Mouse (Mus musculus): Measurements from ENCODE around the gene Pla2g2f. TPM values are rescaled to one million over a fixed set of nuclear protein-coding genes. Genes with fewer than 3 reads are reported as not detected.

Pla2g2f gene
- polyA plus RNA-seq, 1 experiment from 2014 or later: 0.62 TPM

- no peaks in the 10 kb centered on the region for H3K4me1 ChIP-seq
- 75% methylated on average over 4 of the region's 4 CpGs for WGBS
- no peak overlapping the region for H3K27ac ChIP-seq (replicated peaks)
- H3K4me3 ChIP-seq: no peak overlapping the region
- no peaks in the 10 kb centered on the region for H3K9me3 ChIP-seq (replicated peaks)
- no peaks in the 10 kb centered on the region for H3K36me3 ChIP-seq
- no peaks in the 10 kb centered on the region for H3K27me3 ChIP-seq (ENCODE audit: low read depth, poor library complexity, severe bottlenecking)
- no peak for DNase-seq (ENCODE audit: low spot score)
These were observed 31.0 kb upstream of the Pla2g2f start for GRCm38 (mm10) chr4:138788381-138788780.

- WGBS: 78% methylated on average over 4 of the region's 4 CpGs
- Histone ChIP-seq H3K9me3 (replicated peaks) (no peaks in the 10 kb centered on the region), H3K4me1 (no peaks in the 10 kb centered on the region), H3K4me3 (no peak overlapping the region), H3K27me3 (ENCODE audit: low read depth, poor library complexity, severe bottlenecking) (no peaks in the 10 kb centered on the region), H3K27ac (replicated peaks) (no peak overlapping the region), H3K36me3 (no peaks in the 10 kb centered on the region)
- no peak for DNase-seq (ENCODE audit: low spot score)
These were observed 28.7 kb upstream of the Pla2g2f start for GRCm38 (mm10) chr4:138786141-138786540.

GRCm38 (mm10) chr4:138785721-138786120 is 28.3 kb upstream of the Pla2g2f start:
- H3K4me3 ChIP-seq: no peak overlapping the region
- no peaks in the 10 kb centered on the region for H3K4me1 ChIP-seq
- H3K9me3 ChIP-seq (replicated peaks): no peaks in the 10 kb centered on the region
- no peaks in the 10 kb centered on the region for H3K27me3 ChIP-seq (ENCODE audit: low read depth, poor library complexity, severe bottlenecking)
- no peaks in the 10 kb centered on the region for H3K36me3 ChIP-seq
- no peak overlapping the region for H3K27ac ChIP-seq (replicated peaks)
- WGBS: 60% methylated on average over 4 of the region's 4 CpGs
- no peak for DNase-seq (ENCODE audit: low spot score)

- H3K27me3 ChIP-seq (ENCODE audit: low read depth, poor library complexity, severe bottlenecking): no peaks in the 10 kb centered on the region
- no peaks in the 10 kb centered on the region for H3K36me3 ChIP-seq
- peaks cover 19% of the 10 kb centered on the region for H3K4me1 ChIP-seq
- no peak overlapping the region for H3K27ac ChIP-seq (replicated peaks)
- no peaks in the 10 kb centered on the region for H3K9me3 ChIP-seq (replicated peaks)
- no peak for DNase-seq (ENCODE audit: low spot score)
- H3K4me3 ChIP-seq: no peak overlapping the region
- 87% methylated on average over 6 of the region's 6 CpGs for WGBS
These were observed 24.7 kb upstream of the Pla2g2f start for GRCm38 (mm10) chr4:138782098-138782497.

GRCm38 (mm10) chr4:138780300-138780699 is 22.9 kb upstream of the Pla2g2f start:
- no peaks in the 10 kb centered on the region for H3K9me3 ChIP-seq (replicated peaks)
- no peak overlapping the region for H3K27ac ChIP-seq (replicated peaks)
- peaks cover 19% of the 10 kb centered on the region for H3K4me1 ChIP-seq
- no peak overlapping the region for H3K4me3 ChIP-seq
- H3K36me3 ChIP-seq: no peaks in the 10 kb centered on the region
- WGBS: 95% methylated on average over 5 of the region's 5 CpGs
- DNase-seq (ENCODE audit: low spot score): no peak
- H3K27me3 ChIP-seq (ENCODE audit: low read depth, poor library complexity, severe bottlenecking): no peaks in the 10 kb centered on the region

GRCm38 (mm10) chr4:138777417-138778407 is 20.3 kb upstream of the Pla2g2f start:
- WGBS: 53% methylated on average over 20 of the region's 20 CpGs
- DNase-seq (ENCODE audit: low spot score): peak; percentile 15
- peaks cover 19% of the 10 kb centered on the region for H3K4me1 ChIP-seq
- H3K27me3 ChIP-seq (ENCODE audit: low read depth, poor library complexity, severe bottlenecking): no peaks in the 10 kb centered on the region
- no peaks in the 10 kb centered on the region for H3K9me3 ChIP-seq (replicated peaks)
- no peak overlapping the region for H3K4me3 ChIP-seq
- H3K36me3 ChIP-seq: no peaks in the 10 kb centered on the region
- peak overlapping the region; percentile 67 for H3K27ac ChIP-seq (replicated peaks)

GRCm38 (mm10) chr4:138775435-138775834 is 18.0 kb upstream of the Pla2g2f start, which contains the start of gene Pla2g2d:
Pla2g2d (plus strand) TSS chr4:138775735.
- Histone ChIP-seq H3K4me3 (no peak within 1 kb of the TSS), H3K27ac (replicated peaks) (no peak within 1 kb of the TSS), H3K4me1 (peaks cover 19% of the 10 kb centered on the region), H3K27me3 (ENCODE audit: low read depth, poor library complexity, severe bottlenecking) (no peaks in the 10 kb centered on the region), H3K36me3 (no peaks in the 10 kb centered on the region), H3K9me3 (replicated peaks) (no peaks in the 10 kb centered on the region)
- WGBS: 88% methylated on average over 6 of the region's 6 CpGs
- no peak for DNase-seq (ENCODE audit: low spot score)

- DNase-seq (ENCODE audit: low spot score): no peak
- H3K27me3 ChIP-seq (ENCODE audit: low read depth, poor library complexity, severe bottlenecking): no peaks in the 10 kb centered on the region
- H3K9me3 ChIP-seq (replicated peaks): no peaks in the 10 kb centered on the region
- H3K27ac ChIP-seq (replicated peaks): no peak overlapping the region
- no peaks in the 10 kb centered on the region for H3K36me3 ChIP-seq
- H3K4me3 ChIP-seq: no peak overlapping the region
- H3K4me1 ChIP-seq: peaks cover 4% of the 10 kb centered on the region; the same call in 1 of the 2 replicates
- WGBS: 89% methylated on average over 5 of the region's 5 CpGs
These were observed 15.0 kb upstream of the Pla2g2f start for GRCm38 (mm10) chr4:138772386-138772785.

- no peaks in the 10 kb centered on the region for H3K36me3 ChIP-seq
- WGBS: 90% methylated on average over 10 of the region's 10 CpGs
- no peaks in the 10 kb centered on the region for H3K4me1 ChIP-seq
These were observed 14.5 kb upstream of the Pla2g2f start for GRCm38 (mm10) chr4:138771970-138772369.

GRCm38 (mm10) chr4:138762266-138762665 is 4.8 kb upstream of the Pla2g2f start:
- DNase-seq (ENCODE audit: low spot score): no peak
- Histone ChIP-seq H3K36me3 (no peaks in the 10 kb centered on the region), H3K4me3 (no peak overlapping the region), H3K4me1 (no peaks in the 10 kb centered on the region), H3K27me3 (ENCODE audit: low read depth, poor library complexity, severe bottlenecking) (no peaks in the 10 kb centered on the region), H3K9me3 (replicated peaks) (no peaks in the 10 kb centered on the region), H3K27ac (replicated peaks) (no peak overlapping the region)
- WGBS: 85% methylated on average over 9 of the region's 9 CpGs

More at GRCm38 (mm10) chr4:138771970-138772369, 14.5 kb upstream of the Pla2g2f start:
- Histone ChIP-seq H3K4me3 (no peak overlapping the region), H3K9me3 (replicated peaks) (no peaks in the 10 kb centered on the region), H3K27me3 (ENCODE audit: low read depth, poor library complexity, severe bottlenecking) (no peaks in the 10 kb centered on the region), H3K27ac (replicated peaks) (no peak overlapping the region)
- DNase-seq (ENCODE audit: low spot score): no peak

GRCm38 (mm10) chr4:138755983-138756382 is 1.4 kb downstream of the Pla2g2f start:
- Histone ChIP-seq H3K9me3 (replicated peaks) (no peaks in the 10 kb centered on the region), H3K36me3 (no peaks in the 10 kb centered on the region)

GRCm38 (mm10) chr4:138755439-138755838 is 2.0 kb downstream of the Pla2g2f start:
- H3K4me3 ChIP-seq: no peak overlapping the region
- 84% methylated on average over 4 of the region's 4 CpGs for WGBS
- H3K9me3 ChIP-seq (replicated peaks): no peaks in the 10 kb centered on the region
- H3K27me3 ChIP-seq (ENCODE audit: low read depth, poor library complexity, severe bottlenecking): no peaks in the 10 kb centered on the region
- no peak for DNase-seq (ENCODE audit: low spot score)
- H3K27ac ChIP-seq (replicated peaks): peak overlapping the region; percentile 23; the same call in 1 of the 2 replicates
- H3K36me3 ChIP-seq: no peaks in the 10 kb centered on the region
- H3K4me1 ChIP-seq: 0 out of 2 replicates have a peak, but pooled peaks cover 4% of the 10 kb centered on the region

More at GRCm38 (mm10) chr4:138755983-138756382, 1.4 kb downstream of the Pla2g2f start:
- H3K27me3 ChIP-seq (ENCODE audit: low read depth, poor library complexity, severe bottlenecking): no peaks in the 10 kb centered on the region
- 89% methylated on average over 11 of the region's 11 CpGs for WGBS
- H3K4me3 ChIP-seq: no peak overlapping the region
- no peak for DNase-seq (ENCODE audit: low spot score)
- no peak overlapping the region for H3K27ac ChIP-seq (replicated peaks)
- 0 out of 2 replicates have a peak, but pooled peaks cover 4% of the 10 kb centered on the region for H3K4me1 ChIP-seq

- H3K27ac ChIP-seq (replicated peaks): no peak overlapping the region
- no peak for DNase-seq (ENCODE audit: low spot score)
- H3K36me3 ChIP-seq: no peaks in the 10 kb centered on the region
- 89% methylated on average over 9 of the region's 9 CpGs for WGBS
- no peaks in the 10 kb centered on the region for H3K9me3 ChIP-seq (replicated peaks)
- H3K4me3 ChIP-seq: no peak overlapping the region
- 0 out of 2 replicates have a peak, but pooled peaks cover 4% of the 10 kb centered on the region for H3K4me1 ChIP-seq
- H3K27me3 ChIP-seq (ENCODE audit: low read depth, poor library complexity, severe bottlenecking): no peaks in the 10 kb centered on the region
These were observed 3.0 kb downstream of the Pla2g2f start for GRCm38 (mm10) chr4:138754432-138754831.

All from midbrain, embryonic 10.5 days (tissue).